Mouse (Mus musculus): ENCODE measurements at regions not wholly inside any gene's neighbourhood (a gene's known extent, or its start where the extent isn't known, plus 50 kb on each side); places are given as distances from the start of the nearest gene placed in this dataset.
"Not testable (repeated sequence)": the region's sequence is repeated elsewhere in the genome, so short reads cannot be mapped to it uniquely, and the experiment has no call there.

DNA sequence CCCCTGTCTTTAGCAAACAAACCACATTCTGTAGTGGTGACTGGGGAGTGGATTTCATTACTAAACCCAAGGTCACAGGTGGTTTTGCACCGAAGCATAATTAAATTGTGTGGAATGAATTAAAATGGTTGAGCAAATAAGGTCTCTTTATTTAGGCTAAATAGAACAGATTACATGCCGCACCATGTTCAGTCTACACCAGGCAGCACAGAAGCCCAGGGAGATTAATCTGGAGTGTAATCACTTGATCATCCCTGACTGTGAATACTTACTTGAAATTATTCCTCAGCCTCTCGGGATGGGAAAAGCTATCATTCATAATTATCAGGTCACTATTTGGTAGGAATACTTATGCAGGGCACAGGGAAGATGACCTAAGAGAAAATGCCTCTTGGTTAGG, 1293.3 kb upstream of the Sel1l start:
- DNase-seq, result no peak

DNA sequence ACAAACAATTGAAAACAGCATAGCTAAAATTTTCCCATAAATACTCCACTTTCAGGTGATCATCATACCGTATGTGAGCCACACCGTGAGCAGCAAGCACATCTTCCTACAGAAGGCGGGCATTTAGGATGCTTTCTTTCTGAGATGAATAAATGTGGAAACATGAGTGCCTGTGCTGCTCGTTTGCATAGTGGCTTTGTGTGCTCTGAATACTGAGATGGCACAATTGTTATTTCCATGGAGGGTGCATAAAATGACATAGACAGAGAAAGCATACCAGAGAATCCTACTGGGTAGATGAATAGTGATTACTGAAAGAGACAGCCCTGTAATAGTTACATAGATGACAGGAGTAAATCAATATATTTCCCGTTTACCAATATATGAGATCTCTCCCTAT, 1287.4 kb upstream of the Sel1l start:
- DNase-seq, result no peak

DNA sequence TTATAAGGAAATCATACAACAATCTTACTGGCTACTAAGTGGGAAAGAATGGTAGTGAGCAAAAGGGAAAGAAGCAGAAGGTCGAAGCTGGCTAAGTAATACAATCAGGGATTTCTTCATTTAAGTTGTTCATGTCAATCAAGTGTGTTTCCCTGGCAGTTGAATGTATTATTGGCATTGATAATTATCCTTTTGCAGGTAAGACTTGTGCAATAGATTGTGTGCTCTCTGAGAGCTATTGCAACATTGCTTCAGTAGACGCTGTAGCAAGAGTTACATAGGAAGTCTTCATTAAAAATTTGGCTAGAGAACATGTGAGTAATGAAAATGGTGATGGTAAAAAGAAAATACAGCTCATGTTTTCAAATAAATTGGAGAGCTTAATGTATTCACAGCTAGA, 1273.3 kb upstream of the Sel1l start:
- DNase-seq, result no peak

DNA sequence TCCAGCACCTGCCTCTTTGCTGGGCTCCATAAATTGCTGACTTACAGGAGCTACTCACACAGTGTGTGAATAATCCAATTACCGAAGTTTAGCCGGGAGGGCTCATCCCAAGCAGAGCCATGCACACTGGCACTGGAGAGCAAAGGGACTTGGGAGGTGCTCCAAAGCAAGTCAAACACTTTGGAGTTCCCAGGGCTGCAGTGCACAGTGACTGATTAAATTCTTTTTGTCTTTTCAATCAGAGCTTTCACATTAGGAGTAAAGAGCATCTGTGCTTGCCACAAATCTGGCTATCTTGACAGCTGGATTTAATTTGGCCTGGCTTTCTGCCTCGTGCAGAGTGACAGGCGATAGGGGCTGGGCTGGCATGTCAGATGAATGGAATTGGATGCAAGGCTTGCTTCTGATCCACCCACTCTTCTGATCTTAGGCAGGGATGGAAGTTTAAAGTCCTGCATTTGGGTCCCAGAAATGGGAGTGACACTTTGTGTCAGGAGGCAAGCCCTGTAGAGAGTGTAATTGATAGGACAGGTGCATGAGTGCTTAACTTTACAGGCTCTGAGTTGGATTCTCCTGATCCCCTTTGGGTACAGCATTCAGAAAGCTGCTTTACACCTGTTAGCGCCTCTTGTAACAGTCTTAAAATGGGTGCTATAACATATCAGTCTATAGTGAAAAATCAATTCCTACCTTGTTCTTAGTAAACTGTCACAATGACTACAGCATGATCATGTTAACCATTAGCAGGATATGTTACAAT, 1239.3 kb upstream of the Sel1l start:
- DNase-seq, result no peak

DNA sequence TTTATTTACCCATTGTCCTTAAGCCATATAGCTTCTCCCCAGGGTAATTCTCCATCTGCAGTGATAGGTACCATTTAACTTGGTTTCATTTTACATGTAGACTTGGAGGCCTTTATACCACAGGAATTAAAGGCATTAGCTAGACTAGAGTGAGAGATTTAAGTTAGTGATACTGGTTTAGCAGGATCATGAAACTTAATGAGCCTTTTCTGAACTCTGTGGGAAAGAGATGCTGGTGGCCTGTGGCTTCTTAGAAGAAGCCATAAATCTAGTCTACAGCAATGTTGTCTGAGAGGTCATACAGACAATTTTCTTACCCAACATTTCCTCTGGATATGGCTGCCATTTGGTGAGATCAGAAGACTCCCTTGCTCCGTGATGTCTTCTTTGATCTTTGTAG, 1214.9 kb upstream of the Sel1l start:
- DNase-seq, result no peak

DNA sequence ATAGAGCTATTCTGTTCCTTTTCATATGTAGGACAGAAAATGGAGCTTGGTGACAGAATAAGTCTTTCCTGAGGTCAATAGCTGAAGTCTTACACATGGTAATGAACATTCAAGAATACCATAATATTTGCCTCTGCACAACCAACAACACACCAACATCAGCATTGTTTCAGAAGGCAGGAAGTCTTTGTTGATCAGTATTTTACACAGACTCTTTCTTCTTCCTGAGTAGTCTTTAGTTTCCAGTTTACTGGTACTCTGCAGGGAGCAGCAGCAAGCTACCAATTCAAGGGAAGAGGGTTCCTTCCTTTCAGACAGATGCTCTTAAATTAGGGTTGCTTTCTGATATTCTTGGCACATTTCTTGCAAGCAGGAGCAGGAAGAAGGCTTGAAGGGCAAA, 1170.7 kb upstream of the Sel1l start:
- no peak for DNase-seq

DNA sequence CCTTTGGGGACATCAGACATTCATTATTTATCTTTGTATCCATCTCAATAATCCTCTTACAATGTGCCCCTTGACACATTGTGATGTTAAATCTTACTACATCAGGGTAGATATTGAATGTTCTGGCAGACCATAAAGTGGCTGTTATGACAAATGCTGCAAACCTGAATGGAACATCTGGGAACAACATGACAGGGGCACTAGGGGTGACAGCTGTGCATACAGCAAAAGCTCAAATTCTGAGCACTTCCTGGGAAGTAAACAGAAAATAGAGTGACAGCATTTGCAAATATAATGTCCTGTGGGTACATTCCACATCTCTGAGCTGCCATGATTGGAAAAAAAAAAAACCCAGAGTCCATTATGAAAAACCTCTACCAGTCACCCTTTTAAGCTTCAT, 1162.6 kb upstream of the Sel1l start:
- no peak for DNase-seq

DNA sequence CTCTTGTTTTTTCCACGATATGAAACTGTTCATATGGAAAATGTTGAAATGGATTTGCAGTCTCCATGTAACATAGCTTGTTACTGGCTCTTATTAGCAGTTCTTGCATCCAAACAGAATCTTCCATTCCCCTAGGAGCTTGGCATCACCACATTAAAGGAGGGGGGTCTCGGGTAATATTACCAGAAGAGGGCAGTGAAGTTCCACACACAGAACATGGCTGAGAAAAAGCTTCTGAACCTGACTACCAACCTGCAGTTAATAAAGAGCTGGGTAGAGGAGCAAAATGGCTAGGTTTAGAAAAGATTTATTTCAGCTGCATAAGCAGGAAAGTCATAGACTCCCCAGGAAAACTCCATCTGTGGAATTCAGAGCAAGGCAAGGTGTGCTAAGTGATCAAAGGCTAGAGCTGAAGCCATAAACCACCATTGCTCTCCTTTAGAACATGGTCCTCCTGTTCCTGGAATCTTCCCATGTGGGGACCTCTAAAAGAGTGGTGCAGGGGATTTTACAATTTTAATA, 1157.9 kb upstream of the Sel1l start:
- no peak for DNase-seq

DNA sequence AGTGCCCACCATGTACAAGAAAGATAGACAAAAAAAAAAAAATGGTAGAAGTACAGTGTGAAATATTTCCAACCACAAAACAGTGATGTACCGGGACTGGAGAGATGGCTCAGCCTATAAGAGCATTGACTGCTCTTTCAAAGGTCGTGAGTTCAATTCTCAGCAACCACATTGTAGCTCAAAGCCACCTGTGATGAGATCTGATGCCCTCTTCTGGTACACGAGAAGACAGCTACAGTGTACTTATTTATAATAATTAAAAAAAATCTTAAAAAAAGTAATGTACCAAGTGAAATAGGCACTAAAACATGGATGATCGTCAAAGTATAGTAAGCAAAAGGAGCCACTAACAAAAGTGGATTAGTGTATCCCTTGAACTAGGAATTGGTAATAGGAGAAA, 1154.2 kb upstream of the Sel1l start:
- DNase-seq, result no peak

DNA sequence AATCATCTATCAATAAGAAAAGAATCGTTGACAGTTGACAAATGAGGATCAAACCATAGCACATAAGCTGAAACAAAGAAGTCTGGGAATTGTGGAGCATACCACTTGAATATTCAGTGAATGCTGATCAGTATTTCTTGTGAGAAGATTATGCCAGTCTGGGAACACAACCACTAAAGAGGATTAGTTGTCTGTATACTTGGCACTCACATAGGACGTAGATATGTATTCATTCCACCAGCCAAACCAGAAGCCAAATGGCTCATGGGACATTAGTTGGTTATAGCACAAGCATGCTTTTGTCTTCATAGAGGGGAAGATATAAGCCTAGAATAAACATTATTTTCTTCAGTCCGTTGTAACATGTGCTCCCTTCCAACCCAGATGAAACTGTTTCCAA, 1126.7 kb upstream of the Sel1l start:
- no peak for DNase-seq

DNA sequence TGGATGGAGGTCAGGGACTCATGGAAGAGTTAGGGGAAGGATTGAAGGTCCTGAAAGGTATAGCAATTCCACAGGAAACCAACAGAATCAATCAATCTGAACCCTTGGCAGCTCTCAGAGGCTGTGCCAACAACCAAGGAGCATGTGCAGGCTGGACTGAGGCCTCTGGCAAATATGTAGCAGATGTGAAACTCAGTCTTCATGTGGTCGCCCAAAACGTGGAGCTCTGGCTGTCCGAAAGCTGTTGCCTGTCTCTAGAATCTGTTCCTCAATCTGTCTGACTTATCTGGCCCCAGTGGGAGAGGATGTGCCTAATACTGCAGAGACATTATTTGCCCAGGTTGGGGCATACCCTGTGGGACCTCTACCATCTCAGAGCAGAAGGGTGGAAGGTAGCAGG, 1095.4 kb upstream of the Sel1l start:
- no peak for DNase-seq

DNA sequence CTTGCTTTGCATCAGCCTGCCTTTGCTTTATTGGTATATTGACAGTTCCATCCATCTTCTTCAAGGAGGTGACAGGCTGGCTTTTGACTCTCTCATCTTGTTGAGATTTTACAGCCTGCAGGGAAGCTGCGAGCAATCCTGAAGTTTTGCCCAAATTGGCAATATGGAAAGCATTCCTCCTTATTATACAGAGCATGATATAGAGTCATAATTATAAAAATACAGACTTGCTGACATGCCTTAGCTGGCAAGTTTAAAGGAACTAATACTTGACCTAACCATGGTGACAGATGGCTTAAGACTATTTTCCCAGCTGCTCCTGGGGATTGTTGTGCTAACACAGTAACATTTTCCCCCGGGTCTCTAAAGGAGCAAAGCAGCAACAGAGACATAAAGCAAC, 1078.6 kb upstream of the Sel1l start:
- no peak for DNase-seq

DNA sequence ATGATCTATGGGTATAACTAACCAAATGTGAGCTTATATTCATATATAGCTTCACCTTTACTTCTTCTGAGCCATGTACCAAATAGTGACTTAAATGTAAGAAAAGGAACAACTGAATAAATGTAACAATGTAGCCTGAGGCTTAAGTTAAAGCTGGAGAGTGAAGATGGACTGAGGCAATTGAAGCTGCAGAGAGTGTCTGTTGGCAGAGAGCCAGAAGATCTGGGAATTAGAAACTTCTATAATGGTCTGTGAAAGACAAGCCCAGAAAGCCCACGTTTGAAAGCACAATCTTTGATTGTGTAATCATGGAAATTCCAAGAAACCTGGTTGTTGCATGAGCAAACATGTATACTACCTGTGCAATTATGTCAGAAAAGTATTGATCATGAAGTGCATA, 1078.0 kb upstream of the Sel1l start:
- DNase-seq, result no peak

DNA sequence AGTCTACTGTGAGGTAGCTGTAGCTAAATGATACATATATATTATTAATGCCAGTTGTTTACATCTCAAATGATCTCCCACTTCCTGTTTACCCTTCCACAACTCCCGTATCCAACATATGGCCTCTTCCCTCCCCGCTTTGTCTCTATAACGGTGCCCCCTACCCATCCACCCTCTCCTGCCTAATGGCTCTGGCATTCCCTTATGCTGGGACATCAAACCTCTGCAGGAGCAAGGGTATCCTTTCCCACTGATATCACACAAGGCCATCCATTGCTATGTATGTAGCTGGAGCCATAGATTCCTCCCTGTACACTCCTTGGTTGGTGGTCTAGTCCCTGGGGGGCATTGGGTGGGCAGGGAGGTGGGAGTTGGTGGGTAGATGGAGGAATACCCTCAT, 1071.0 kb upstream of the Sel1l start:
- DNase-seq, result no peak

DNA sequence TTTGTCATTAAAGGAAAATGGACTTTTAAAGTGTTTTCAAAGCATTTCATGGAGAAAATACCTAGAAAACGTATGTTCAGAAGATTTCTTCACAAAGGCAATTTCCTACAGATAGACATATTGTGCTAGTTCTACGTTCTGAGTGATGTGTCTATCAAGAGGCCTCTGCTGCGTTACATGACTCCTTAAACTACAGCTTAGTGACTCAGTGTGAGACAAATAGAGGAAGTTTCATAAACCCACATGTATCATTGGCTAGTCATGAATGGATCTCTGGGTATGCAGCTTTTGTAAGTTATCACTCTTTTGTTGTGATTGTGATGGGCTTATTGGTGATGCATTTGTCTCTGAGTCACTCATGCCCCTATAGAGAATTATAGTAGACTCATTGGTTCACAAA, 1067.3 kb upstream of the Sel1l start:
- DNase-seq, result no peak

DNA sequence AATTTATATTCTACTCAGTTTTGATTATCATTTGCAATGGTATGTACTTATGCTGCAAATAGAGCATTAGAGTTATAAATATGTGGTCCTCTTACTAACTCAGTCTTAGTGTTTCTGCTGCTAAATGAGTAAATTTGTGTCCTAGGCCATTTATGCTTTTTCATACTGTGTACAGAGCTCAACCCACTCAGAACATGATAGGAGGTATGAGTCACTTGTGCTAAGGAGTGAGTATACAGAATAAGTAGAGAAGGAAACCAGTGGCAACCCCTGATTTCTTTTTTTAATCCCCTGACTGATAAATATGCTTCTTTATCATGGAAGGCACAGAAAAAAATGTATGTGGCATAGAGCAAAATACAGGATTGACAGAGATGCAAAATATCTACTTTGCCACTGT, 1066.8 kb upstream of the Sel1l start:
- DNase-seq, result no peak

DNA sequence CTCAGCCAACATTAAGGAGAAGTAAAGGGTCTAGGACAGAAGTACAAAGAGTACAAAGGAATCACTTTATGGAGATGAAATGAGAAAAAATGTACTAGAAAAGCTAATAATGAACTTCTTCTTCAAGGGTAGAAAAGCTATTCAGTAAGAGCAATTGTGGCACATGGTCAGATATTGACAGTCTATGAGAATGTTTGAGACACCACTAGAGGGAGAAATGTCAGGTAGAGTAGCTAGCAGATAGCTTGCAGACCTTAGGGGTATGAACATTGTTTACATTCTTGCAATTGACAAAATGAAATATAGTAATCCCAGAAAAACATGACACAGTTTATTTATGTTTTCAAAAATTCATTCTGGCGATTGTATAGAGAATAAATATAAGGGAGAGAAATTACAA, 1066.2 kb upstream of the Sel1l start:
- no peak for DNase-seq

DNA sequence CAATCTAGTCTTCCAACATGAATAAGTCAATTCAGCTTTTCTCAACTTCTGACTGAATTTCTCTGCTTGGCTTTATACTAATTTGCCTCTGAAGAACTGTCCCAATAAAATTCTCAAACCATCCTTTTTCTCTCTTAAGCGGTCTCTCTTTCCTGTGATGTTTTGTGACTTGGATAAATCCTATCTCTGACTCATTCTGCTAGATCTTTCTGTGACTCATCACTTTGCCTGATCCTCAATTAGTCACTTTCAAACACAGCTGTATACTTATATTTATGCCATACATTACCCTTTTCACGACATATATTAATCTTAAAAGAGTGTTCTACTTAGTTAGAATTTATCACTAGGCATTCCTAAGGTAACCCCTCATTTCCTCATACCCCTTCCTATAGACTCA, 1055.4 kb upstream of the Sel1l start:
- DNase-seq, result no peak

DNA sequence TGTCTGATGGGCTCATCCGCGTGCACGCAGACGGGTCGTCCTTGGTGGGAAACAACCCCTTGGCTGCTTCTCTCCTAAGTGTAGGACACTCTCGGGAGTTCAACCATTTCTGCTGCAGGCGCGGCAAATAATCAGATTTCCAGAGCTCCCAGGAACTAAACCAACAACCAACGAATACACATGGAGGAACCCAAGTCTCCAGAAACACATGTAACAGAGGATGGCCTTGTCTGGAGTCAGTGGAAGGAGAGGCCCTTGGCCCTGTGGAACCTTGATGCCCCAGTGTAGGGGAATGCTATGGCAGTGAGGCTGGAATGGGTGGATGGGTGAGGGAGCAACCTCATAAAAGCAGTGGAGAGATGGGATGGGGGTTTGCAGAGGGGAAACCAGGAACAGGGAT, 1043.4 kb upstream of the Sel1l start:
- DNase-seq, result no peak

DNA sequence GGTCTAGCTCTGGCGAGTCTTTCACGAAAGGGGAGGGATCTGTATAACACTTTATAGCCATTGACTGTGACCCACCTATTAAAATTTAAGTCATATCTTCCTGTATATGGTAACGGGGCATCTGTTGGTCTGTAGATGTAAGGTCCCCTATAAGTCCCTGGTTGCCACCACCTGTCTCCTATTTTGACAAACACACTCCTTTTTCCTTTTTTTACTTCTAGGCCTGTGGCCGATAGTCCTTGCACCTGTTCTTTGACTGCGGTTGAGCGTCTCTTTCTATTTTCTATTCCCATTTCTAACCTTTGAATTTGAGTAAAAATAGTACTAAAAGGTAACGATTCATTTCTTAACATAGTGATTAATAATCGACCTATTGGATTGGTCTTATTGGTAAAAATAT, 1042.7 kb upstream of the Sel1l start:
- not testable (repeated sequence) for DNase-seq

DNA sequence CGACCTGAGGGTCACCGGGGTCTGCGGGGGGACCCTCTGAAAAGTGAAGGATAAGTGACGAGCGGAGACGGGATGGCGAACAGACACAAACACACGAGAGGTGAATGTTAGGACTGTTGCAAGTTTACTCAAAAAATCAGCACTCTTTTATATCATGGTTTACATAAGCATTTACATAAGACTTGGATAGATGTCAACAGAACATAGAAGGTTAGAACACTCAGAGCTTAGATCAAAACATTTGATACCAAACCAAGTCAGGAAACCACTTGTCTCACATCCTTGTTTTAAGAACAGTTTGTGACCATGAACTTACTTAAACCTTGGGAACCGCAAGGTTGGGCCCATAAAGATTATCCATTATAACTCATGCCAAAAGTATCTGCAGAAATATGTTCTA, 1042.2 kb upstream of the Sel1l start:
- DNase-seq, result not testable (repeated sequence)

DNA sequence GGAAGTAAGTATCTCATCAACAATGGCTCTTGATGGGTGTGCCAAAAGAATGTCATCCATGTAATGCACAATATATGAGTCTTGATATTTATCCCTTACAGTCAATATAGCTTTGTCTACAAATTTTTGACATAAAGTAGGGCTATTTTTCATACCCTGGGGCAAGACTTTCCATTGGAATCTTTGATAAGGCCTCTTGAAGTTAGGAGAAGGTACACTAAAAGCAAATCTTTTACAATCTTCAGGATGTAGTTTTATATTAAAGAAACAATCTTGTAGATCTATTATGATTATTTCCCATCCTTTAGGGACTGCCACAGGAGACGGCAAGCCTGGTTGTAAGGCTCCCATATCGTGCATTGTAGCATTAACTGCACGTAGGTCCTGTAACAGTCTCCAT, 1038.8 kb upstream of the Sel1l start:
- DNase-seq, result no peak

DNA sequence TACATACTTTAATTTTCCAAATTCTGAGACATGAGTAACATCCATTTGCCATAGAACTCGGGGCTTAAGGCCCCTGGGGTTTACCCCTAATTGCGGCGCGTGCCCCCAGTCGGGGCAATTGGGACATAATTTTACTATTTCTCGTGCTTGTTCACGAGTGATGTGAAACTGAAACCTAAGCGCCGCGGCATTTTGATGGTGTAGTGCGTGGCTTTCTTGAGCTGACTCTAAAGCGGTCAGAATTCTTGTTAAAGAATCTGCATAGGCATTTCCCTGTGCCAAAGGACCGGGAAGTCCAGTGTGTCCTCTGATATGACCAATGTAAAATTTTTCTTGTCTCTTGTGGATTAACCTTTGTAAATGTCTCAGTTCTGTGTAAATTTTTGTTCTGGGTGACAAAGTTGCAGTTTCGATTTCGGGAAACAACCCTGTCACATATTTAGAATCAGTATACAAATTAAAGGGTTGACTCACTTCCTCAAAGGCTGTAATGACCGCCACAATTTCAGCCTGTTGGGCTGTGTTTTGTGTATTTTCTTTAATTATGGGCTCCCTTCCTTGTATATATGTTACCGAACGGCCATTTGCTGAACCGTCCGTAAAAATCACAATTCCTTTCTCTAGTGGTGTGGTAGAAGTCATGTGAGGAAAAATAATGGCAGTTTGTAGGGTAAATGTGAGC, 1037.6 kb upstream of the Sel1l start:
- DNase-seq, result not testable (repeated sequence)

DNA sequence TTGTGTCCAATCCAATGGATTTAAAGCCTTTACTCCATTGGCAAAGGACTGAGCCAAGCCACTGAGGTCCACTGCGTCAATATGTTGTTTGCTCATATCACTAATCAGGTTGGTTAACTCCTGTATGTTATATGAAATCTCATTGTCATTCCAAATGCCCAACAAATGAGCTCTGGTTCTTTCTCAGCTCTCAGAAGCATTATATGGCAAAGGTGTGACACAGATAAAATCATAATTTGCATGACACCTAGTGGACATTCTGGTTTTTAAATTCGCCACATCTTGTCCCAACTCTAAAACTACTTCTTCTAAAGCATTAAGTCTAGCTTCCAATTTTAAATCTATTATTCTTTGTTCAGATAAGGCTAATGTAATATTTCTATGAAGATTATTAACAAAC, 1035.1 kb upstream of the Sel1l start:
- DNase-seq, result not testable (repeated sequence)

DNA sequence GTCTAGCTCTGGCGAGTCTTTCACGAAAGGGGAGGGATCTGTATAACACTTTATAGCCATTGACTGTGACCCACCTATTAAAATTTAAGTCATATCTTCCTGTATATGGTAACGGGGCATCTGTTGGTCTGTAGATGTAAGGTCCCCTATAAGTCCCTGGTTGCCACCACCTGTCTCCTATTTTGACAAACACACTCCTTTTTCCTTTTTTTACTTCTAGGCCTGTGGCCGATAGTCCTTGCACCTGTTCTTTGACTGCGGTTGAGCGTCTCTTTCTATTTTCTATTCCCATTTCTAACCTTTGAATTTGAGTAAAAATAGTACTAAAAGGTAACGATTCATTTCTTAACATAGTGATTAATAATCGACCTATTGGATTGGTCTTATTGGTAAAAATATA, 1034.1 kb upstream of the Sel1l start:
- DNase-seq, result not testable (repeated sequence)

Measured in right cerebral cortex, postnatal 4 days (tissue).